Mouse (Mus musculus) layer of hippocampus, adult 2 months (tissue): ENCODE results near the gene Drosha. TPM values are rescaled to one million over a fixed set of nuclear protein-coding genes. Genes with fewer than 3 reads are reported as not detected.
"Not testable (repeated sequence)": the region's sequence is repeated elsewhere in the genome, so short reads cannot be mapped to it uniquely, and the experiment has no call there.

Experiments used
- DNase-seq, 2 experiments: peaks; one replicate each; pipeline ENCODE4 v3.0.0; 2022; ENCODE audit warnings: low spot score in 2 of 2
- H3K27ac ChIP-seq: fragments of 200-600 bp; 2 replicates; pipeline ENCODE4 v1.8.1; 2022
- H3K4me3 ChIP-seq: fragments of 200-600 bp; 2 replicates; pipeline ENCODE4 v1.8.1; 2022; ENCODE audit warnings: mild to moderate bottlenecking
- CTCF ChIP-seq: fragments of 200-600 bp; conservative IDR thresholded peaks from 2 replicates; pipeline ENCODE4 v1.8.1; 2022; ENCODE audit warnings: antibody characterized with exemption, mild to moderate bottlenecking, moderate library complexity
- total RNA-seq, 2 experiments: library from RNA; stranded (reverse); gene quantifications; 2 replicates each; pipeline ENCODE4 v1.2.3; 2021

Gene Drosha
- total RNA-seq, 2 experiments from 2014 or later = 88.5 to 89.2 TPM

DNA sequence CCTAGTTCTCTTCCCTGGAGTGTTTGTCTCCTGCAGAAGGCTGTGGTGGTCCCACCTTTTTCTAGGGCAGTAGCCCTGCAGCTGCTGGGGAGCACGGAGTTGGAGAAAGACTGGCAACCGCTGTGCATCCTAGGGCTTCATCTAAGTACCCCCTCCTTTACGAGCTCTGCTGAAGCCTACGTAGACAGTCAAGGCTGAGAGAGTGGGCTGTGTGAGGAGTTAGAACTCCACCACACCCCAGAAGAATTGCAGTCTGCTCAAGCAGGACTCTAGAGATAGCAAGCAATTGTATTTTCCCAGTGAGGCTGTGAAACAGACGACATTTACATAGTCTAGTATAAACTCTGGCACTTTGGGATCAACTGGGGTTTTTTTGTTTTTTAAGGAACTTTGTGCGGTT lies 79.8 kb downstream of the Drosha start:
- H3K4me3 ChIP-seq = no peak overlapping the region
- no peak for TF ChIP-seq CTCF
- no peak overlapping the region for H3K27ac ChIP-seq
- no peak for DNase-seq

DNA sequence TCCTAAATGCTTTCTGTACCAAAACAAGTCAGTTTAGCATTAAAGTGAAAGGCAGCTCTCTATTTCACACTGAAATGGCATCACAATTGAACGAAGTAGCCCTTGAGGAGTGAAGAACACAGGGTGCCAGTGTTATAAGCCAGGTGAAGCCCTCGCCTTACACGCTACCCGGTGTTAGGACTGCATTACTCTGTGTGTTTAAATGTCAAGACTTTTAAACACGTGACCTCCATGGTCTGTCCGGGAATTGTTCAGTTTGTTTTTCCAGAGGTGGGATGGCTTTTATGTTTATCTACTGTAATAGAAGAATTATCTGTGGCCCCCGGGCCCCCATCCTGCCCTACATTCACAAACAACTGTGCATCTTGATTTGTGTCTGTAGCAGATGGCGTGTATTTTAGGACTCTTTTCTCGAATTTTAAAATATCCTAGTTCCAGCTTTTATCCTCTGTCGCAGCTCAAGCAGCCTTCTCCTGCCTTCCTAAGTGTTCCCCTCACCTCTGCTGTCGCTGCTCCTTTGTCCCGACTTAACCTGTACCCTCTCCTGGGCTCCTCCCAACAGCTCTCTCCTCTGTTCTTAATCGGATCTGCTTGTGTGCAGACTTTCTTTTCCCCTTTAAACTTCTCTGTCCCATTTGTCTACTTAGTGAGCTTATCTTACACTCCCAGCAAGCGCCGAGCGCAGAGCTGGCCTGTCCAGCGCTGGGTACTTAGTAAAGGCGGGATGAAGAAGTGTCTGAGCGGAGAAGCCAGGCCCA lies 83.5 kb downstream of the Drosha start:
- TF ChIP-seq CTCF = no peak
- Histone ChIP-seq H3K4me3 (no peak overlapping the region; the same call in 1 of the 2 replicates), H3K27ac (no peak overlapping the region; the same call in 1 of the 2 replicates)
- no peak for DNase-seq

DNA sequence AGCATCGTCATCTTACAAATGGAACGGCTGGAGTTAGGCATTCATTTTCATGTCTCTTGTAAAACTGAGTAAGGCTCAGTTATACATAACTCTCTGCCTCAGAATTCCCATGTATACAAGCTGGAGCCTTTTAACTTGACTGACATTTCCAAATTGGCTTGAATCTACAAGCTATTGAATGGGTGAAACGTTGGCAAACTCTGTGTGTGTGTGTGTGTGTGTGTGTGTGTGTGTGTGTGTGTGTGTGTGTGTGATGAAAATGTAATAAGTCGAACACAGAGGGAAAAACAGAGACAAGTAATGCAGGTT lies 84.1 kb downstream of the Drosha start:
- Histone ChIP-seq H3K27ac (no peak overlapping the region; the same call in 1 of the 2 replicates), H3K4me3 (no peak overlapping the region; the same call in 1 of the 2 replicates)
- no peak for TF ChIP-seq CTCF
- DNase-seq = no peak

DNA sequence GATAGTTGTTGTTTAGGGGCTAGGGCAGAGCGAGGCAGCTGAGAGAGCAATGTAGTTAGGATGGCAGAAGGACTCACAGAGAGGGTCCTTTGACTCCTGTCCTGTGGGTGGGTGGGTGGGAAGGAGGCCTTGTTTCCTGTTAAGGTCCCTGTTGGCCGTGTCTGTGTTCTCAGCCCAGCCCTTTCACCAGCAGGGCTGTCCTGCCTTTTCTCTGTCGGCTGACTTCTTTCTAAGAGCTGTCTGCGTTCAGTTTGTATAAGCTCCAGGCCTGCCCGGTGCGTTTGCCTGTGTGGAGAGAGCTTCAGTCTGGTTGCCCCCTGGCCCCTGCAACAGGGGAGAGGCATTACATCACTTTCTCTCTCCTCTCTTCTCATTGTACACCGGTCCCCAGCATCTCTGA lies 84.6 kb downstream of the Drosha start:
- H3K27ac ChIP-seq = no peak overlapping the region

DNA sequence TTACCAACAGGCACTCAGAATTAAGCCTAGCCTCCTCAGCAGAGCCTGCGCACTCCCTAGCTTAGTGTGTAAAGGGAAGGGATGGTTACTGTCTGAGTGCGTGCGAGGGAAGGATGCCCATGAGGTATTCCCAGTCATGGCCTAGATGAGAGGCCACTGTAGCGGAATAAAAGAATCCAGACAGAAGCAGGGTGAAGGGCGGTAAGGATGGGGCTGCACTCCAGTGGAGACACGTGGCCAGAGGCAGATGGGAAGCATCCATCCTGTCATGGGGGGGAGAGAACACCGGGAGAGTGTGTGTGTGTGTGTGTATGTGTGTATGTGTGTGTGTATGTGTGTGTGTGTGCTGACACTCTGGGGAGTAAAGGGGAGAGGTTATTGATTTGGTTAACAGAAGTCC lies 86.5 kb downstream of the Drosha start:
- Histone ChIP-seq H3K4me3 (no peak overlapping the region), H3K27ac (no peak overlapping the region)
- no peak for DNase-seq
- TF ChIP-seq CTCF = no peak

More for the DNA sequence above, 84.6 kb downstream of the Drosha start:
- DNase-seq = no peak
- no peak for TF ChIP-seq CTCF
- no peak overlapping the region for H3K4me3 ChIP-seq

DNA sequence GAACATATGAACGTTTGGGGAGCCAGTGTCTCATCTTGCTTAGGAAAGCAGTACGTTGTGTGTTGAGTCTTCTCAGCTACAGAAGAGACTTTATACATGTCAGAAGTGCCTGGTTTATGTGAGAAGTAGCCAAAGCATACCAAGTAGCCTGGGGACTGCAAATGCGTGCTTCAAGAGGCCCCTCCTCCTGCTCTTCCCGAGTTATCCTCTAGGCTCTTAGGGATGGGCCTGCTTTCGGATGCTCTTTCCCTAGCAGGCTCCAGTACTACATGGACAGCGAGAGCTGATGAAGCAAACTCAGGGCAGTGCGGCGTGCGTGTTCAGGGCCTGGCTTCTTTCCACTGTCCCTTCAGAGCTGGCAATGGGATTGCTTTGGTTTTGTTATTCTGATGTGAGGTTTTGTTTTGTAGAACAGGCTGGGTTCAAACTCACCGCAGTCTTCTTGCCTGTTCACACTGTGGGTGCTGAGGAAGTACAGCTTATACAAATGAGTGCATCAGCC lies 91.8 kb downstream of the Drosha start:
- TF ChIP-seq CTCF = peak; percentile 18; the same call in 1 of the 2 replicates
- DNase-seq = no peak
- Histone ChIP-seq H3K4me3 (no peak overlapping the region), H3K27ac (no peak overlapping the region)

- H3K4me3 ChIP-seq, DNase-seq, H3K27ac ChIP-seq: not testable (repeated sequence)
Observed at GRCm38 (mm10) chr15:12919326-12919966, 94.8 kb downstream of the Drosha start.

DNA sequence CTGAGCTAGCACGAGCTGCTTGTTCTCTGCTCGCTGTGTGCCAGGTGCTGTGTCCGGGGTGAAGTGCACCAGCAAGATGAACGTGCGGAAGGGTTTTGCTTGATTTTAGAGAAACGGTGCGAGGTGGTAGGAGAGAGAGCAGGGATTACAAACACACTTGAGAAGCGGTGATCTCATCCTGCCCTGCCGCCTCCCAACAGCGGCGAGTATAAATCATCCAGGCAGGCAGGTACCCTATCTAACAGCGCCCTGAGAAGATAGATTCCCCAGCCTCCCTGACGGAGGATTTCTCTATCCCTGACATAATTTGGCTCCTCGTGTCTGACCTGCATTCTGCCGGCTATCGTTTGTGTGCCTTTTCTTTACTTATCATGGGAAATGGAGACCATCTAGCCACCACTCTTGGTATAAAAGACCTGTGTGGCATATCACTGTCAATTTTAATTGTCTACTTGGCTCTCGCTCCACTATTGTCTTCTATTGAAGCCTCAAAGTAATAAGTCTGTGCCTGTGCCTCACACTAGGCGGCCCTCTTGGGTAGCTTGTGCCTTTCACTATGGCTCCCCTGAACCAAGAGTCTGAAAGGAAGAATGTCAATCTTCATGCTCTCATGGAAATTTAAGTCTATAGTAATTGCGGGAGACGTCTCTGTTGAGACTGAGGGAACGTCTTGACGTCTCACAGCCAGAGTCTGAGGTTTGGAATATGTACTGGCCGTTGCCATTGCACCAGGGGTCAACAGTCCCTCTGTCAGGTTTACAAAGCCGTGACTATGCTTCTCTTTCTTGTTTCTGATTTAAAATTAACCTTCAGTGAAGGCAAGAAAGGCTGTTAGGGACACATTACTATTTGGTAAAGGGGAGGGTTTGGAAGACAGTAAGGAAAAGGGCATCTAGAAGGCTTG lies 95.6 kb downstream of the Drosha start:
- Histone ChIP-seq H3K4me3 (no peak overlapping the region), H3K27ac (no peak overlapping the region)
- DNase-seq = no peak
- TF ChIP-seq CTCF = no peak

- TF ChIP-seq CTCF = no peak
- no peak for DNase-seq
- Histone ChIP-seq H3K27ac (no peak overlapping the region), H3K4me3 (no peak overlapping the region)
Observed at GRCm38 (mm10) chr15:12921901-12922300, 97.3 kb downstream of the Drosha start.

- no peak overlapping the region for H3K4me3 ChIP-seq
- no peak for TF ChIP-seq CTCF
Observed at GRCm38 (mm10) chr15:12923826-12924225, 99.2 kb downstream of the Drosha start.

DNA sequence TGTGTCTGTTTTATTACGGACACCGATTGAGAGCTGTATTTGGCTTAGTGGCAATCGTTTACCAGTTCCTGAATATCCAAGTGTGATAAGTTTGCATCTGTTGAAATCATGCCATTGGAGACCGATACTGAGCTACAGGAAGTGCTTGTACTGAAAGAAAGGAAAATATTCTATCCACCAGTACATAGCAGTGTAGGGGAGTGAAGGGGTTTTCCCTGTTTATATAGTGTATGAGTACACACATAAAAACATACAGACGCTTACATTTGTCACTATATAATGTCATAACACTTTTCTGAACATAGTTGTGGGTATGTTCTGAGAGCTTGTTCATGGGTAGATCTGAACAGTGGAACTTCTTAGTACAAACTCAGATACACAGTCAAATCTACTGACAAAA lies 106.9 kb downstream of the Drosha start:
- no peak for DNase-seq
- TF ChIP-seq CTCF = no peak
- Histone ChIP-seq H3K4me3 (no peak overlapping the region), H3K27ac (no peak overlapping the region)

More at GRCm38 (mm10) chr15:12923826-12924225, 99.2 kb downstream of the Drosha start:
- H3K27ac ChIP-seq = no peak overlapping the region
- no peak for DNase-seq

- no peak for DNase-seq
- no peak overlapping the region for H3K27ac ChIP-seq
- TF ChIP-seq CTCF = no peak
- no peak overlapping the region for H3K4me3 ChIP-seq
Observed at GRCm38 (mm10) chr15:12936217-12936732, 111.7 kb downstream of the Drosha start.

- H3K27ac ChIP-seq, H3K4me3 ChIP-seq, DNase-seq: not testable (repeated sequence)
Observed at GRCm38 (mm10) chr15:12937326-12937725, 112.7 kb downstream of the Drosha start.
